Mouse (Mus musculus) liver, adult 2 months (tissue): ENCODE results near the gene Alpk3.

Experiments used
- CTCF ChIP-seq: fragments of 200-500 bp; IDR thresholded peaks from 2 replicates; pipeline ENCODE4 v1.5.1; 2011; ENCODE audit warnings: low read depth, low read length, control low read depth
- POLR2A ChIP-seq: fragments of 200-500 bp; IDR thresholded peaks from 2 replicates; pipeline ENCODE4 v1.6.1; 2011; ENCODE audit warnings: low read length, control low read depth; ENCODE audit not compliant: insufficient read depth; ENCODE audit errors: extremely low read depth

DNA sequence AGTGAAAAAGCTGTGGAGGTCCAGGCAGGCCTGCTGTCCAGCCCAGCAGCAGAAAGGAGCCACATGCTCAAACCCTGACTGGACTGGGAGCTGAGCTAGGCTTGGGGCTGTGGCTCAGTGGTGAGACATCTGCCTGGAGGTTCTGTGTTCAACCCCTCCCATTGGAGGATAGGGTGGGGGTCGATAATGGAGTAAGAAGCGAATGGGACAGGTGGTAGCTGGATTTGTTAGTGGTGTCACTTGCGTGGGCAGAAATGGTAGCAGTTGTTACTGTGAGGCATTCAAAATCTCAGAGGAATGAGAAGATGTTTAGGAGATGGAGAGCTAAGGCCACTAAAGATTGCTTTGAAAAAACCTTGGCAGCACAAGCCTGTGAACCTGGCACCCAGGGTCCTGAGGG is 9.6 kb upstream of the Alpk3 start:
- TF ChIP-seq CTCF (no peak), POLR2A (no peak)
